Mouse (Mus musculus) cerebellum, adult 18-20 months (tissue): ENCODE data around the gene 3110009E18Rik.

Source experiments
- DNase-seq, 2 experiments: peaks; one replicate each; pipeline ENCODE4 v3.0.0; 2021

The 3110009E18Rik gene

DNA sequence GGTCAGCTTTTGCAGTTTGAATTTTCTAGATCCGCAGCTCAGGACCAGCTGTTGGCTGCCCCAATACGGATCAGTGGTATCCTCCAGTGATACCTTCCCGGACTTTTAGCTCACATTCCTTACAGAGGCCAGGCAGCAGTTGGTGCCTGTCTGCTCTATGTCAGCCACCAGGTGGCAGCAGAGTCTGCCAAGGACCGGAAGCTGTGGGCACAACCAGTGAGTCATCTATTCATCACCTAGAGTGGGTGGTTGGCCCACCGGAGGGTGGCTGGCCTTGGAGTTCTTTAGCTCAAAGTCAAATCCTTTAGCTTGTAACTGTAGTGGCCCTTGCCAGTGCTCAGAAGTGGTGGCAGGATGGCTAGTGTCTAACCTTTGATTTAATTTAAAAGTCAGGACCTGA lies 76.2 kb downstream of the 3110009E18Rik start:
- peak; percentile 23 to 50 for DNase-seq

DNA sequence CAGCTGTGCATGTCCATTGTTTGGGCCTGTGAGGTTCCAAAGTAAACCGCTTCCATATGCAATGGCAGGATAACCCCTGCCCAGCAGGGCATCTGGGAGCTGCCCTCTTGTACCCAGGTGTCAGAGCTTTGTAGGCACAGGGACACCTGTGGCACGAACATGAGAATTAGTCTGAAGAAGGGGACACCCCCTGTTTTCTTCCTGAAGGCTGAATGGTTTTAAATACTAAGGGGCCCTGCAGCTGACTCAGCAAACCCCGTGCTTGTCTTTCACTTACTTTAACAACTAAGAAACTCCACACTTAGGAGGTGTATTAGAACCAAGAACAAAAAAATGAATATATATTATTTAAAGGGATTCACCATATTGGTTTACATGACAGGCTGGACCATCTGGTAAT lies 77.2 kb downstream of the 3110009E18Rik start:
- DNase-seq, result no peak

DNA sequence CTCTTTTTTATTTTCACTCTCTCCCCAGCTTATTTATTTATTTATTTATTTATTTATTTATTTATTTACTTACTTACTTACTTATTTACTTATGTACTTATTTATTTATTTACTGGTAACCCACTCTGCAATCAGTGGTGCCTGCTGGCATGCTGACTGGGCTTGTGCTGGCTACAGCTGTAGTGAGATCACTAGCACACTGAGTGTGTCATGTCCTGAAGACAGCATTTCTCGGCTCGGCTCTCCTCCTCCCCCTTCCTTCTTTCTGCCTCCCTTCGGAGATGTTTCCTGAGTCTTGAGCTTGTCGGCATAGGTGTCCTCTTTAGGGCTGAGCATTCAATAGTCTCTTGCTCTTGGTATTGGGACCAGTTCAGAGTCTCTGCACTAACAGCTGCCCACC lies 78.0 kb downstream of the 3110009E18Rik start:
- no peak for DNase-seq

DNA sequence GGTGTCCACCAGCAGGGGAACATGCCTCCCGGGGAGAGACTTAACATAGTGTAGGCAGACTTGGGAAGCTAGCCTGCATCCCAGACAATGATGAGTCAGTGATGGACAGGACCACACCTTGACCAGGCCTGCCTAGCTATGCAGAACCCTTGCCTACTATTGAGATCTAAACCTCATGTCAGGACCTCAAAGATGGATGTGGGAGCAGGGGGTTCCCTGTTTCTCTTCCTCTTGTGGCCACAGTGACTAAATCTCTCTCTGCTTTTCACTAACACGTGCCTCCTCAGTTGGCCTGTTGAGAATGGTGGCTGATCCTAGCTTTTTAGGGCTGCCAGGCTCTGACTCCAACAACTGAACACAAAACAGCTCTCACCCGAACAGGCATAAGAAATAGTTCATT lies 81.6 kb downstream of the 3110009E18Rik start:
- no peak for DNase-seq

DNA sequence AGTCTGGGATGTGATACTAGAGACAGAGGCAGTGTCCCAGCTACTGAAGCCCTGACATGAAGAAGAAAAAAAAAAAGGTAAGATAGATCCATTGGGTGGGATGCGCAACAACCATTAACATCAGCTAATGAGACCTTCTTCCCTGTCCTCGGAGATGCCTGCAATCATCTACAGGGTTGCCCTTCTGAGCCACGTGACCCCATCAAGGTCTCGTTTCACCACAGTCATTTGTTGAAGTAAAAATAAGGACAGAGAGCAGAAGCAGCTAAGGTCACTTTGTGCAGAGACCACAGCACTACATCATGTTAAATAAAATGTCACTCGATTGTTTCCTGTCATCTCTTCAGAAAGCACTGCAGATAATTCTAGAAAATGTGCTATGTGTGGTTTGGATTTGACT lies 82.8 kb downstream of the 3110009E18Rik start:
- DNase-seq, result no peak

DNA sequence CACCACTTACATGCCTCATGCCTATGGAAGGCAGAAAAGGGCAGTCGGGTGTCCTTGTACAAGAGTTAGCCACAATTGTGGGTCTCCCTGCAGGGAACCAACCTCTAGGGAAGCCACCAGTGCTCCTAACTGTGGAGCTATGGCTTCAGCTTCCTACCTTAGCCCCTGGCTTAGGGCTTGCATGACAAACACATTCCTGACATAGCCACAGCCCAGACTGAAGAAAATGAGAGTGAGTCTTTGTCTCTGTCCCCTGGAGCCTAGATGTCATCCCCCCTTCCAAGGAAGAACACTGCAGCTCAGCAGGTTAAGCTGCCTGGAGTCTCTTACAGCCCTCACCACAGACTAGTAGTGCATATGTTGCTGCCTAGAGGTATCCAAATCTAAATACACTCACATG lies 83.8 kb downstream of the 3110009E18Rik start:
- no peak for DNase-seq

DNA sequence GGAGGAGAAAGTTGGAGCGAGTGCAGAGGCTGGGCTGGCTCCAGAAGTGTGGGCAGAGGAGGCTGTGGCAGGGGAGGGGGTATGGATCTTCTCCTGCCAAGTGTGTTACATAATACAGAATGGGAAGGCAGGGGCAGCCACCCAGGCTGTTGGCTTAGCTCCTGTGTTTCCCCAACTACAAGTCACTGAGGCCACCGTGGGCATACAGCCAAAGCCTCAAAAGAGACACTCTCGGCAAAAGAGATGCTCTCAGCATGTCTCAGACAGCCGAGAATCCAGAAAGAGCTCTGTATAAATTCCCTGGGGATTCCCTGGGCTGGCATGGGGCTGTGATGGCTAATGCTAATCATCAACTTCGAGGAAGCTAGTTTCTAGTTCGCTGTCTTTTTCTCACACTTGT lies 86.6 kb downstream of the 3110009E18Rik start:
- peak; percentile 30 to 34 for DNase-seq

DNA sequence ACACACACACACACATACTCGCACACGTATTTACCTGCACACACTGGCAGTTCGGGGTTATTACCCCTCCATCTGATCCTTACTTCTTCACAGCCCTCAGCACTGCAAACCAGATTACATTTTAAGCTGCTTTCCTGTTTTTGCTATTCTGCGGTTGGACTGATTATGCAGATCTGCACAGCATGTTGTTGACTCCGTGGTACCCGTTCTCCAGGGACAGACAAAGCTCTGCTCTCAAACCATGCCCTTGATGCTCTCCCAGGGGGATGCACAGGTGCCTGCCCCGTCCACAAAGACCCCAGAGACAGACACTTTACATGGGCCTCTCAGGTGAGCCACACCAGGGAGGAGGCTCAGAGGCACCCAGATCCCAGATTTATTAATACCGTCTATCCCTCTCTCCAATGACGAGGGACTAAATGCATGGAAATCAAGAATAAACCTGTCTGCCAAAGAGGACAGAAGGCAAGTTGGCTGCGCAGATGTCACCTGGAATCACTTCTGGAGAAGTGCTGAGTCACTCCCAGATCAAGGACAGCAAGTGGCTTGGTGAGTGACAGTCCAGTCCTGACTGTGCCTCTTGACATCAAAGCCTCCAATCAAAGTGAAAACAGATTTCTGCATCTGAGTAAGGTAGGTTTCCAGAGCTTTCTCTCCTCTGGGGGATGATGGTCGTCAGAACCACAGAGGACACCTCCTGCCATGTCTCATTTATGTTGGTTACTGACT lies 87.7 kb downstream of the 3110009E18Rik start:
- no peak for DNase-seq

DNA sequence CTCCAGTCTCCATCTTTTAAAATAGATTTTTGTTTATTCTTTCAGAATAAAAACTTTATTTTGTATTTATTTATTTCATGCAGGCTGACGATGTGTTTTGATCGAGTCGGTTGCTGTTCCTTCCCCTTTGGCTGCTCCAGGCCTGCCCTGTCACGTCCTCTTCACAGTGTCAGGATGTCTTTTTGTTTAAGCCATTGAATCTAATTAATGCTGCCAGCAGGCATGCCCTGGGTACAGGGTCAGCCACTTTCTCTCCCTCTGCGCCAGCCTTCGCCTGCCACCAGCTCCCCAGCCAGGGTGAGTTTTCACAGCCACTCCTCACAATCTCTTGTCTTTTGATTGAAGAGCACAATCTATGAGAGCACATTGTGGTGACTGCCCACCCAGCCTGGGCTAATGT lies 99.9 kb downstream of the 3110009E18Rik start:
- no peak for DNase-seq

DNA sequence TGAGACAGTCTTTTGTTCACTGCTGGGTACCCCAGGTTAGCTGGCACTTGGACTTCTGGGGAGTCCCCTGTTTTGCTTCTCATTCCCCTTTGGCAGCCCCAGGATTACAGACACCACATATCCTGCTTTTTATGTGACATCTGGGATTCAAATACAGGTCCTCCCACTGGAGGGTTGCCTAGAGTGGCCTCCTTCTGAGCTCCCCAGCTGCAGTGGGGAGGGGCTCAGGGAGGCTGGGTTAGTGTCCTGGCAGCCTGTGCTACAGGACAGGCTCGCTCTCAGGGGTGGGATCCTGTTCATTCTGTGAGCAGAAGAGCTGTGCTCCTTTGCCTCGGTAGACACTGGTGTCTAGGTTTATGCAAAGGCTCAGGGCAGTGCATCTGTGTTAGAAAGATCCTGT lies 100.3 kb downstream of the 3110009E18Rik start:
- DNase-seq, result no peak

DNA sequence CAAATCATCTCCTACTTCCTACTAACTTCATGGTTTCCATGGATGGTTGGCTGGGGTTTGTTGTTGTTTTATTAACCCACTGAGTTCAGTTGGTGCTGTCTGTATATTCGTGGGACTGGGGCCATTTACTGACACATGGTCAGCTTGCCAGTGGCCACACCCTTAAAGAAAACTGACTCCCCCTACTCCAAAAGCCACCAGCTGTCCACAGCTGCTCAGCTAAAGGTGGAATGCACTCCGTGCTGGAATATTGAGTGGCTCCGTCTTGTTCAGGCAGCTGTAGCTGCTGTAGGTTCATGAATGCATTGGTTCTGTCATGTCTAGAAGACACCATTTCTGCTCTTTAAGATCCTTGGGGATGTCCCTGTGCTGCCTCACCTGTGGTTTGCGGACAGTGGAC lies 102.6 kb downstream of the 3110009E18Rik start:
- no peak for DNase-seq

DNA sequence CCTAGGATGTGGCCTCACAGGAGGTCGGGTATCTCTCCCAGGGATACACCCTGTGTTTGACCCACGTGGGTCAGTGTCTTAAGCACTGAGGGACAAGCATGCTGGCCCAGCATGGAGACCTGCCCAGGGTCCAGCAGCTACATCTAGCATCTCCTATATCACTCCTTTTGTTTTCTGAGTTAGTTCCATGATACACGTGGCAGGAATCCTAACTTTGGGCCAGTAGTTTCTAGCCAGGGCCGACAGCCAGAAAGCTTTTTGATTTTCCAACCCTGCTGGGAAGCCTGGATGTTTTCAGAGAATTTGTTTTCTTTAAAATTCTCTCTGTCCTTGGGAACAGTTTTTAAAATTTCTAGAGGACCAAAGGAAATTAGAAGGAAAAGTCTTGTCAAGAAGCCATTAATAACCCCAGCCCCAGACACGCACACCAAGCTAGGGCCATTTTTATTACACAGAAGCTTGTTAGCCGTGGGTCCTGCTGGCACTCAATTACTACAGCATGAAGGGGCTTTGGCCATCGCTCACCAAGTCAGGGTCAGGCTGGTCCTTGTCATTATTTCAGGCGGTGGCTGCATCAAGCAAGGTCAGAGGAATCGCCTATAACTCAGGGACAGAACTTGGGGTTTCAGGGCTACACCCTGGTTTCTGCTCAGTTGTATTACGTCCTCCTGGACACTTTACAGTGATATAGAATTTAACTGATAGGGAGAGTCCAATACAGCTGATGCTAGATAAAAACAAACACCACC lies 108.9 kb downstream of the 3110009E18Rik start:
- DNase-seq, result no peak

DNA sequence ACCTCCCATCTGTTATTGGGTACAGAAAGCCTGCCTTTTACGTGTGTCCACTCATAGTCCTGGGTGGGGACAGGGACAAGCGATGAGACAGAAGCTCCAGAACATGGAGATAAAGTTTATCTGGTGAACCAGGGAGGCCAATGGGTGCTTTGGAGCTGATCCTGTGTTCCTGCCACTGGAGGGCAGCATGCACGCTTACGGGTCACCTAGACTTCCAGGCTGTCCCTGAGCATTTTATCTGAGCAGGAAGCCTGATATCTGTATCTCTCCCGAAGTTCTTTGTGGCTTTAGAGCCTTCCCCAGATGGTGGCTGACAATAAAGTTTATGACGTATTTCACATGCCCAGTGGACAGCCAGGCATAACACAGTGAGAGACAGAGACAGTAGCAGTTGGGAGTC lies 110.3 kb downstream of the 3110009E18Rik start:
- peak; percentile 7 to 8 for DNase-seq

DNA sequence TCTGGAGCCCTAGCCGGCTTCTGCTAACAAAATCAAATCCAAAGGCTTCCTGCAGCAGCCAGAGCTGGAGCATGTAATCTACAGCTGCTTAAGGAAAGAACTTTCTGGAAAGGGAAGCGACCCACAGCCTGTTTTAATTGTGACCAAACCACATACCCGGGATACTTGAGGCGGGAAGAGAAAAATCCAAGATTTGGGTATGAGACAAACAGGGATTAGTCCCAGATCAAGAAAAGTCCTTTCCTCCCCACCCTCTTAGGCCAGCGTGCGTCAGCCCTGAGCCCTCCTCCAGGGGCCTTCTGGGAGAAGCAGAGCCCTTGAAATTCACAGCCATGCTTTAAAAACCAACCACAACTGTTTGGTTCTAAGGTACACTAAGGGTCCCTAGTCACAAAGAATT lies 111.2 kb downstream of the 3110009E18Rik start:
- no peak for DNase-seq

DNA sequence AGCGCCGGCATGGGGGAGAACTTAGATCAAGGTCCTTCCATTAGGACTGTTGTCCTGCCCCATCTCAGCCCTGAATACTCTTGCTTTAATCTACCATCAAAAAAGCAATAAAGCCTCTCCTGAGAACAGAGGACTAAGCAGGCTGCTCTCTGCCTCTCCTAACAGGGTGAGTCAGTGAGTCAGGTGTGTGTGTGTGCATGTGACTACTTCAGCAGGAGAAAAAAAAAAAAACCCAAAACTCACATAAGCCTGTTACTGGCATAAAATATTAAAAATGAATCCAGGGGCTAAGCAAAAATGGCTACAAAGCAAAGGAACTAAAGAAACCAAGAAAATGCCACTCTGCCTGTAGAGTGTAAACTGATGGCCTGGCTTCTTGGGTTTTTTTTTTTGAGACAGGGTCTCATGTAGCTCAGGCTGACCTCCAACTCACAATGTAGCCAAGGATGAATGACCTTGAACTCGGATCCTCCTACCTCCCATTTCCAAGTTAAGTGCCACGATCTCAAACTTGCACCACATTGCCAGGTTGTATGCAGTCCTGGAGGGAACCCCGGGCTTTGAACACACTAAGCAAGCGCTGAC lies 114.7 kb downstream of the 3110009E18Rik start:
- DNase-seq, result no peak

DNA sequence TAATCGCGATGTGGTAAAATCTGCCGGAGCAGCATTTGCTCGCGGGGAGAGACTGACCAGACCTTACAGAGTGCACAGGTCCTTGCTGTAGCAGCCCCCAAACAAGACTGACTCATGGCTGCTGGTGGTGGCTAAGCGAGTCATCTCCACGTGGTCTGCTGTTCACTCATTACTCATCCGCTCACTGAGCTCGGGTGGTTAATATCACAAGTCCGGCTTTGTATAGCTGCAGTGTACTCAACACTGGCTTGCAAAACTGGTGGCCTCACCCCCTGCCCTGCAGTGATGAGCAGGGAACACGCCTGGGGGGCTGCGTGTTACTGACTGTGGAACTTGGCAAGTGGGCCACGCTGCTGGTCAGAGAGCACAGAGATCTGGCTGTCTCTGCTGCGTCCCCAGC lies 115.4 kb downstream of the 3110009E18Rik start:
- no peak for DNase-seq

DNA sequence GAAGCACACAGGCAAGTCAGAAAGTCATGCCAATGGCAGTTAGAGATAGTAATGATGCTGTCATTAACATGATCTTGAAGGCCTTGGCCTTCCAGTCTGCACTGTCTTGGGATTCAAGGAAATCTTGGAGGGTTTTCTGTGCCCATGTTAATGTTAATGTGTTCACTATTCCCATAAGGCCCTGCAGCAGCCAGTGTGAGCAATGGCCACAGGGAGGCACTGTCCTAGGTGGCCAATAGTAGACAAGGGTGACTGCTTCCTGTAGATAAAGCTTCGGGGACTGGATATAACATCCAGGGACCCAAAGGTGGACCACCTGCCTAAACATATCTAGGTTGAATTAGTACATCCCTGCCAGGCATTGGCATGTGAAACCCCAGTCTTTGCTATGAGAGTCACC lies 116.1 kb downstream of the 3110009E18Rik start:
- no peak for DNase-seq
